Mouse (Mus musculus) hematopoietic multipotent progenitor cell, adult 10-12 weeks (in vitro differentiated cells): Measurements from ENCODE around the gene Slc6a6. TPM values are rescaled to one million over a fixed set of nuclear protein-coding genes. Genes with fewer than 3 reads are reported as not detected.

Experiments used
- polyA plus RNA-seq: library from polyadenylated mRNA; stranded (reverse); fragments of >175 nt; gene quantifications from 2 replicates; pipeline ENCODE4 v1.2.3, GENCODE M21; 2012; ENCODE audit warnings: low replicate concordance

Gene Slc6a6
- polyA plus RNA-seq: 53.1 and 72.6 TPM in 2 replicates

DNA sequence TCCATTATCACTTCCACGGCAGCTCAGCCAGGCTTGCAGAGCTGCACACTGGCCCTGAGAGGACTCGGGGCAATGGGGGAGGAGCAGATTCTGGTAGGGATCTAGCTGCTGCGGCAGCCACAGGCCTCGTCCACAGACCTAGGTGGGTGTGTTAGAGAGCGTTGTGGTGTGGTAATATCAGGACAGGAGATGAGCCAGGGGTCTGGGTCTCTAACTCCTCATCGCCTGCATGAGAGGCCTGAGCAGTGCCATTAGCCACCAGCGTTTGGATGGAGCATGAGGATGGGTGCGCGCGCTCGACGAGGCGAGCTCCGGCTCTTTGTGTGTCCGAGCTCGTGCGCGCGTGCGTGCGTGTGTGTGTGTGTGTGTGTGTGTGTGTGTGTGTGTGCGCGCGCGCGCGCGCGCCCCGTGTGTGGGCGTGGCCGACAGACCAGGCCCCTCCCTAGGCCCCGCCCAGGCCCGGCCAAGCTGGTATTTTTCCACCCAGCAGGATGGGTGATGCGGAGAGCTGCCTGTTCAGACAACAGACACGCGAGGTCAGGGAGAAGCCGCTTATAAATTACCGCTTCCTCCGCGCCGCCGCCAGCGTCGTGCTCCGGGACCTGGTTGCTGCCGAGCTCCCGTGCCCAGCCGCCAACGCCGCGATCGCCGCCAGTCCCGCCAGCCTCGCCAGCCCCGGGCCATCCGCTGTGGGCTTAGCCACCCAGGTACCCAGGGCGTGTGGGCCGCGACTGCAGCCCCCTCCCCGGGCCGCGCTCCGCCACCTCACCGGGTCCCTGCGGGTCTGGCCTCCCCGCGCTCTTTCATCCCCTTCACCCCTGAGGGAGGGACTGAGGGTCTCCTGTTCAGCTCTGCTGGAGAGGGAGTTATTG lies at the start of gene Slc6a6:
TSS of gene Slc6a6 (plus strand) at position 452 of the 872 bp plus-strand sequence.

Other genes with a start within 250 kb of the Slc6a6 start
- 3.1 and 4.6 TPM in 2 replicates for gene Chchd4, start 210.5 kb upstream of the Slc6a6 start, polyA plus RNA-seq
- gene Tmem43, start 210.3 kb upstream of the Slc6a6 start, polyA plus RNA-seq: 6.6 and 10.8 TPM in 2 replicates
- gene Xpc, start 168.2 kb upstream of the Slc6a6 start, polyA plus RNA-seq: 12.0 and 13.3 TPM in 2 replicates
- 2.5 and 8.7 TPM in 2 replicates for gene Lsm3, start 168.1 kb upstream of the Slc6a6 start, polyA plus RNA-seq
- 0.45 and 0.77 TPM in 2 replicates for gene Grip2, start 143.2 kb downstream of the Slc6a6 start, polyA plus RNA-seq
- gene Ccdc174, start 194.0 kb downstream of the Slc6a6 start, polyA plus RNA-seq: 6.1 and 9.5 TPM in 2 replicates
- 0.08 TPM in 1 of 2 replicates, not detected in the other for gene 4930590J08Rik, start 218.8 kb downstream of the Slc6a6 start, polyA plus RNA-seq